Mouse (Mus musculus) gastrocnemius, adult 8-10 months (tissue): ENCODE measurements around the gene Foxn3. TPM values are rescaled to one million over a fixed set of nuclear protein-coding genes. Genes with fewer than 3 reads are reported as not detected.
"Not testable (repeated sequence)": the region's sequence is repeated elsewhere in the genome, so short reads cannot be mapped to it uniquely, and the experiment has no call there.

ENCODE experiments used
- DNase-seq, 2 experiments: peaks; one replicate each; pipeline ENCODE4 v3.0.0; 2022; ENCODE audit warnings: low spot score in 2 of 2
- total RNA-seq, 4 experiments: library from RNA; stranded (reverse); gene quantifications; 2 replicates each; pipeline ENCODE4 v1.2.4; 2022

Foxn3 gene
- total RNA-seq, 4 experiments from 2014 or later = 171 to 255 (median 210) TPM

DNA sequence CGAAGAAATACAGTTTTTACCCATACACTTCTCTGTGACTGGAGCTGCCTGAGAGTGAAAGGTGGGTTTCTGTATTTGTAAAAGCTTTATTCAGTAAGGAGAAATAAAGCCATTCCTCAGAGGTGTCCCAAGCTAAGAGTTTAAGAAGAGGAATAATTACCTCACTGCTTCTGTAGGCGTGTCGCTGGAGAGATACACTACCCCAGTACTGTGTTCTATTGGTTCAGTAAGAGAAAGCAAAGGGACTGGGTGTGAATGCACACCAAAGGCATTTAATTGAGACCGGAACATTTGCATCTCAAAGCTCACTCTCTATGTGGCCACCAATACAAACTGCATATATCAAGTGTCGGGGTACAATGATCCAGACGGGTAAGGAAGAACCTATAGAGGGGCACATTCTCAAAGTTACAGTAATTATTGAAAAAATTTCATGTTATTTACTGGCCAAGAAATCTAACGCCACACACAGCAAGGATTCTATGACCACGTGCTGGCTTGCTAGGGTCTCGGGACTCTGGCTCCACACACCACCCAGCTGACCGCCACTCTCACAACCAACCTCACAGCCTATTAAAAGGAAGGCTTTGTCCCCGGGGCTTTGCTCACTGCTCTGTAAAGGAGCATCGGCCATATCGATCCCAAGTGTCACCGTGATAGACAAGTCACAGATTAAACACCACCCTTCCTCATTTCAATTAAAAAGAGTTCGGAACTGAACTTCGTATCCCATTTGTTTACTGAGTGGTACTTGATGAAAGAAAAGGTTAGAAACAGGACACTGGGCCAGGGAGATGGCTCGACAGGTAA, 333.2 kb downstream of the Foxn3 start:
- DNase-seq = no peak

DNA sequence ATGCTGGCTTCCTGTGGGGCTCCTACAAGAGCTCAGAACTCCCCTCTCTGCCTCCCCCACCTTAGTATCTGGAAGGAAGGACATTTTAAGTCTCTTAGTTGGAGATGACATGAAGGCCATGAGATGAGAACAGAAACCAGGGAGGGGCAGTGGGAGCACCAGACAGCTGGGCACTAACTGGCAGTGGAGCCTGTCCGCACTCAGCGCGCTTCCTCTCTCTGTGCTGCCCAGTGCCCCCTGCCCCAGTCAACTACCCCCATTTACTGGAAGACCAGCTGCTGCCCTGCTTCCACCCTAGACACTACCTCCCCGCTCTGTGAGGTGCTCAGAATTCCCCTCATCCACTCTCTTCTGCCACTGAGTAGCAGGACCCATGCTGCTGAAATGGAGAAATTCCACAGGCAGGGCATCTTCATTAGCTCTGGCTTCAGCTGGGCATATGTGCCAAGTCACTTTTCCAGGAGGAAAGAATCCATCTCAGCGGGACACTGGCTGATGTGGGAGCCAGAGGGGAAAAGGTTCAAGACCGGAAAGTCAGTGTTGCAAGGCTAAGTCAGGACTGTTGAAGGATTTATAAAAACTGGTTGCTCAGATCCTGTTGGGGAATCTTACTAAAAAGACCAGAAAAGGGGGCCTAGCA, 335.9 kb downstream of the Foxn3 start:
- DNase-seq = no peak

DNA sequence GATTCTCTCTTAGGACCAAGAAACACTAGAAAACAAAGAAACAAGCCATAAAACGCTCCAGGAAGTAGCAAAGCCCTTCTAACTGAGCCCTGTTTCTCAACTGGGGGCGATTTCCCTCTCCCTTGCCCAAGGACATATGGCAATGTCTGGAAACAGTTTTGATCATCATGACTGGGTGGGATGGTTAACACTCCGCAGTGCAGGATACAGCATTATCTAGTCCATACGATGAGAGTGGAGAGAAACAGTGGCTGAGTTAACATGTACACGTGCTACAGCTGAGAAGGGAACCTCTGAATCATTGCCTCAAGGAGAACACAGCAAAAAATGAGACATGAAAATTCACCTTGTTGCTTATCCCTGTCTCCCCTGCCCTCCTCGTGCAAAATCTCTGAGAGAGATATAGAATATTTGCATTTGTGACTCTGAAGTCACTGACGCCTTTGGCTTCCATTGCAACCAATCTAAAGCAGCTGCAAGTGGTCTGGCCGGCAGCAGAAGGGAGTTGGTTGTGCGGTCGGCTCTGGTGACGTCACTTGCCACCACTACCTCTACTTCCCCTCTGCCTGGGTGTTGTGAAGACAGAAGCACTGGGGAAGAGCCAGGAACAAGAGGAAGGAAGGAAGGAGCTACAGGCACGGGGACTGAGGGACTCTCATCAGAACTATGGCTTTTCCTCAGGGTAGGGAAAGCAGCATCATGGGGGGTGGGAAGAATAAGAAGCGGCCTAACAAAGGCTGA, 338.3 kb downstream of the Foxn3 start:
- DNase-seq = no peak

DNA sequence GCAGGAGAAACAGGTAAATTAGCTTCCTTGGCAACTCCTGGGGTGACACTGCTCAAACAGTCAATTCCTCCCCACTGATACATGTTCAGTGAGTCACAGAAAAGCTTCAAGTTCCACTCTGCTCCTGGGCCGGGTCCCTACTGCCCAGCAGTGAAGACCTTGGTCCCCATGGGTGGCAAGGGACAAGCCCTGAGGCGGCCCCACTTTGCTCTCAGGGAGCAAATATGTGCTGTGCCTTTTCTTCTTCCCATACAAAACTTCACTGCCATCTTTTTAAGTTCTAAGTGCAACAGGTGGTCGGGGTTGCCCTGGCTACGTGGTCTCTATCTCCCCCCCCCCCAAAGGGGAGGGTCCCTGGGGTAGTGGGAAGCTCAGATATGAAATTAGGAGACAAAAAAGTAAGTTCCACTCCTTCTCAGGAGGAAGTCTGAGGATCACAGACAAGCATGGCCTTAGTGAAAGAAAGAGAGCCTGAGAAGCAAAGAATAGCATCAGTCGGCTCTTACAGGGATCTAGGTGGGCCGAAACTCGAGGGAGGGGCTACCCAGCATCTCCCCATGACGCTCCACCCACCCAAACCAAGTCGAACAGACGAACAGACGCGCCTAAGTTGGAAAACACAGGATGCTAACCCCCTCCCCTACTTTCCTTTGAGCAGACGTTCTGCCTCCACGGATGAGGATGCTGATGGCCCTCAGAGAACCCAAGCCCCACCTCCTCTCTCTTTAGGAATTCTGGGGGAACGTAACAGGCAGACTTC, 342.1 kb downstream of the Foxn3 start:
- DNase-seq = no peak

DNA sequence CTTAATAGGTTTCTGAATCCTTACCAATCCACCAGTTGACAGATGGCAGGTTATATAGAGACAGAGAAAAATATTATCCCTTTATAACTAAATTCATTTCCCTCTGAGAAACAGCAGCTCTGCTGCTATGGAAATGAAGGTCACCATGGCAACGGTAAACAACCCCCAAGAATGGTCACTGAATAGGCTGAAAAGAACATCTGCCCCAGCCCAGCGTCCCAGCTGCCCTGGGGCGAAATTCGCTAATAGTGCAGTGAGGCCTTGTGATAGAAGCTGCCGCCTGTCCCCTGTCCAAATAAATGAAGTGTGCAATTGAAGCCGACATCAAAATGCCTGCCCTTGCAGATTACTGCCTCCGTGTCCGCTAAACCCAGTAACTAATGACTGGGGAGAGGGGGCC, 343.0 kb downstream of the Foxn3 start:
- peak in 1 of 2 experiments; percentile 30 for DNase-seq

DNA sequence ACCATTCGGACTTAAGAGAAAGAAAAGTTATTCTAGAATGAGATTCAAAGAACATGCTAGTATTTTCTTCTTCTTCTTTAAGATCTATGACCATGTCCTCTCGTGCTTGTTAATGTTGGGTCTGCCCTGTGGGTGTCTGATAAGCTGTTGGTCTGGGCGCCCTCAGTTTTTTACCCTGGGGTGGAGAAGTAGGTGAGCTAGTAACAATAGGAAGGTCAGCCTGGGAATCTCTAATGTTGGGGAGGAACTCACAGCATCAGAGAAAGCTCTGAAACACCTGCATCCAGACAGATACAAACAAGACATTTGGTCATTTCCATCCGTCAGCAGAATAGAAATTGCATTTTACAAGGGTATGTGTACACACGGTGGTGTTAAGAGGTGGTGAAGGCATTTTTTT, 343.6 kb downstream of the Foxn3 start:
- DNase-seq = no peak

DNA sequence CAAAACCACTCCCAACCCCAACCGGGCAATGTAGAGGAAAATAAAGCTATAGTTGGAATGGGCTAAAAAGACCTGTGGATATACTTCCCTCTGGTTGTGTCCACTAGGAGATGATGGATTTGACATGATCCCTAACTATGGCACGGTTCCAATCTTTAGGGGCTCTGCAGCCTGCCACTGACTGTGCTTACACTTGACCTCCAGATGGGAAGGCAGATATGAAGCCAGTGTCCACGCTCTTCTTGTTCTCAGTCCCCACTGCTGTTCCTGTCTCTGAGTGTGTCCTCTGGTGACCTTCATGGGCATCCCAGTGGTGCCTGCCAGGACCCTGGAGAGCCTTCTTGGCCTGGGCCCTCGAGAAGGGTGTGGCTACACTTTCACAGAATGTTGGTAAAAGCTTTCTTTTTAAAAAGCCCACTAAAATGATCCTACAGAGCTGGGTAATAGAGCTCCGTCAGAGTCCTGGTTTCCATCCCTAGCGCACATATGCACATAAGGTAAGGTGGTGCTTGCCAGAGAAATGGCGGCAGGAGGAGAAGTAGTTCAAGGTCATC, 346.2 kb downstream of the Foxn3 start:
- no peak for DNase-seq

DNA sequence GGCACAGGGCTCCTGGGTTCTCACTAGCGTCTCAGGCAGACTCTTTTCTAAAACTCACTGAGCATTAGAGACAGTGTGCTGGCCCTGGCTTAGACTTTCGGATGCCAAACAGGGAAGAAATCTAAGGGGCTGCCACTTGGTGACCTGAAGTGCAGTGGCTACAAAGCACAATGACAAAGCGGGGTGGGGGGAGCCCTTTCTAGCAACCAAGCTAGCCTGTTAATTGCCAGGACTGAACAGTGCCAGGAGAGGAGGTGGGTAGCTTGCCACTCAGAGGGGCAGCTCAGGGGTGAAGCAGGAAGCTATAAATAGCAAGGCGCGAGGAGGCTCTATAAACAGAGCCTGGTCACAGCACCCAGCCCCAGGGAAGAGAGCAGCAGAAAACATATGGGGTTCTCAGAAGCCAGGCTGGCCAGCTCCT, 347.0 kb downstream of the Foxn3 start:
- peak in 1 of 2 experiments; percentile 48 for DNase-seq

DNA sequence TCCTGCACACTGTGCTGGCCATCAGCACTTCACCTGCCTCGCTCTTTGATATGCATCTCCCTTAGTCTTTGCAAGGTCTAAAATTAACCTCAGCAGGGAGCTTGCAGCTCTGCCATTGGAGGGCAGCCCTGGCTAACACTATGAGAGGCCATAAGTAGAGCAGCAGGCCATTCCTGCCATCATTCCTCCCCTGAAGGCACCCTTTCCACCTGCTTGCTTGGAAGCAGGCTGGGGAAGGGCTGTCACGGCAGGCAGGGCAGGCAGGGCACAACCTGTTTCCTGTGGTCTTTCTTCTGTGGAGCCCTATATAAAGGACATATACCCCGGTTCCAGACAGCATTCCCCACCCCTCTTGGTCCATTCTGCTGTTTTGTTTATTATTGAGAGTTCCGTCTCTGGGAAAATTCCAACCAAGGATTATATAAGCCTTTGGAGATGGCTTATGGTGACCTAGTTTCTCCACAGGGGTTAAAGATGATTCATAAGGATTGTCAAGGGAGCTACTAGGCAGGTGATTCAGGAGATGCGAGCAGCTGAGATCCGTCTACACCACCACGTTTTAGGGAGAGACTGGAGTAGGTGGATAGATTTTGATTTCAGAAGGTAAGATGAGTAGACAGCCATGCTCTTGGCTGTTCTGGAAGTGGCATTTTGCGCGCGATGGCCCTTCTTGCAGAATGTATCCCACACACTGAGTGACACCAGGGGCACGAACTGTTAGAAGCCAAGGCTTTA, 347.7 kb downstream of the Foxn3 start:
- DNase-seq = peak; percentile 47 to 60

DNA sequence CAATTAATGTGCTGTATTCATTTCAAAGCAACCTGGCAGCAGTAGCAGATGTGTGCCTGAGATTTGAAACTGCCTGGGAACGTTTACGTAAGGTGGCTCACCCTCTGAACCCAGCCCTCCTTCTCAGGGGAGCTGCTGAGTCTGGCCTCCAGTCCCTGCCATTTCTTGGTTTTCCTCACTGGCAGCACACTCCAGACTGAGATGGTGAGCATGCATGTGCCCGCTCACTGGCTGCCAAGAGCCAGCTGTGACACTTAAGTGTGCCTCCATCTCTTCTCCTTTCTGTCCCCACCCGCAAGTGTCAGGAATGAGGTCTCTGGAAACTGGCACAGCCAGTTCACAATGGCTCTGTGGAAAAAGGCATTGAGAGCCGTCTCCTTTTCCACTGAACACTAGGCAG, 349.3 kb downstream of the Foxn3 start:
- DNase-seq = peak in 1 of 2 experiments; percentile 36

DNA sequence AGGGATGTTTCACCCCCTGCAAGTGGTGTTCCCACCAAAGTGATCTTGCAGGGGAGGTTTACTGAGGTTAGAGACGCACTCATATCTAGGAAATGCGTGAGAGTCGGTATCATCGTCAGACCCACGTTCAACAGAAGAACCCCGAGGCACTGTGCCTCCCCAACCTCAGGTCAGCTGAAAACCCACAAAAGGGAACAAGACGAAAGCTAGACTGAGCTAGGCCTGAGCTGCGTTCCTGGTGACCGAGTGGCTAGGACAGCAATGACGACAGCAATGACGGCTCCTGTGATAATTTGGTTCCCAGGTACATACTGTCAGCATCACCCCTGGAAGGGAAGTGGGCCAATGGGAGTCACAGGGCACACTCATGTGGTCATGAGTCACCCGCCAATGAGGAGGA, 350.2 kb downstream of the Foxn3 start:
- DNase-seq = no peak

DNA sequence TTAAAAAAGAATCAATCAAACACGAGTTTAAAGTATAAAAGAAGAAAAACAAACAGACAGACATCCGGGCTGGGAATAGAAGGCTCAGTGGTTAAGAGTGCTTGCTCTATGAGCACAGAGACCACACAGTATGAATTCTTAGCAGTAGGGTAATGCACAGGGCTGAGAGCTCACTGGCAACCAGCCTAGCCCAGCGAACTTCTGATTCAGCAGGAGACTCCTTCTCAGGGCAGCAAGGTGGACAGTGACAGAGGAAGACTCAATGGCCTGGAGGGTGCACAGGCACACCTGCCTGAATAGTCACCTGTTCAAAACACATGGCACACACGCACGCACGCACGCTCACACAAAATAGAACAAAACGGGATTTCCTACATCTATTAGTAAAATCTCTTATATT, 353.6 kb downstream of the Foxn3 start:
- DNase-seq = no peak

DNA sequence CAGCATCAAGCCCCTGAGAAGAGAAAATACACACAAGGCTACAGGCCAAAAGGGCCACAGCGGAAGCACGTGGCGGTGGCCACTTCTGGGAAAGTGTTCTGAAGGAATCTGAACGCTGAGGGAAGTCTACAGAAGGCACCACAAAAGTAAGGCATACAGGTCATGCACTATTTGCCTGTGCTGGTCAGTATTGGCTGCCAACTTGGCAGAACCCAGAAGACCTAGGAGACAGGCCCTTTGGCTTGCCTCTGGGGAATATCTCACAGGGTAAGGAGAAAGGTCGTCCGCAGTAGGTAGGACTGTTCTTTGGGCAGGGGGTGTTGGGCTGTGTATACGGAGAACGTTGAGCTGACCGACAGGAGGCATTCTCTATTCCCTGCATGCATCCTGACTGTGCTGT, 355.1 kb downstream of the Foxn3 start:
- DNase-seq = no peak

DNA sequence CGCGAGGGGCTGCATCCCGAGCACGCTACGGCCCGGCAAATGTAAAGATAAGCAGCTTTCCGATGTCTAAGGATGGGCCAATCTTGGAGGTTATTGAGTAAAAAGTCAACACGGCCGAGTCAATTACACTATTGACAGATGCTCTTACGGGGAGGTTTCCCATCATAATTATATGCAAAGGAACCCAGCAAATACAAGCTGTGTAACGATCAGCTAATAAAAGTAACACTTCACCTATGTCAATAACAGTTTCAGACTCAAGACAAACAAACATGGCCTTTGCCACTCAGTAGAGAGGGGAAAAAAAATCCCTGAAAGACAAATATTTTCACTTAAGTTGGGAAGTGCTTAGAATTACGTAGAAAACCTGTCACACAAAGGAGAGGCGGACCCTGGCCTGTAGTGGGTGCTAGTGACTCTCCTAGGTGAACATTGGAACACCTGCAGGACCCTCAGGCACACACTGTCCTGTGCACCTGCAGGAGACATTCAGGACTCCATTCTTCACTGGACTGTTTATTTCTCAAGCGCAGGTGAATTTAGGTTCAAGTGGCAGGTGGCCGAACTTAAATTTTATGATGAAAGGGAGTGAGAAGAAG, 356.3 kb downstream of the Foxn3 start:
- DNase-seq = no peak

DNA sequence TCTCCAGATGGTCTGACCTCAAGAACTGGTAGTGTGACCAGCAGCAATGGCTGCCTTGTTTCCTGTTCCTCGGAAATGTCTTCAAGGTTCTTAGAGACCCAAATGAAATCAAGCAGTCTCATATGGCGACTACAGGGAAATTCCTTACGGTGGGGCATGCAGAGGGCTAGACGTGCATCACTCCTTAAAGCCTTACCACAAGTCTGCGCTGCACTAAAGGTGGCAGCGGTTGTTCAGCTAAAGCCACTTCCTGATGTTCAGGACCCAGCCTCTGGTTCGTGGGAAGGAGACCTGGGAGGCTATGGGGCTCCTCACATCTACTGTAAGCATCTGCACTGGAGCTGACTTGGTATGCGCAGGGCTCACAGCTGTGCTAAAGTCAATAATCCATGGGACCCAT, 357.6 kb downstream of the Foxn3 start:
- no peak for DNase-seq

DNA sequence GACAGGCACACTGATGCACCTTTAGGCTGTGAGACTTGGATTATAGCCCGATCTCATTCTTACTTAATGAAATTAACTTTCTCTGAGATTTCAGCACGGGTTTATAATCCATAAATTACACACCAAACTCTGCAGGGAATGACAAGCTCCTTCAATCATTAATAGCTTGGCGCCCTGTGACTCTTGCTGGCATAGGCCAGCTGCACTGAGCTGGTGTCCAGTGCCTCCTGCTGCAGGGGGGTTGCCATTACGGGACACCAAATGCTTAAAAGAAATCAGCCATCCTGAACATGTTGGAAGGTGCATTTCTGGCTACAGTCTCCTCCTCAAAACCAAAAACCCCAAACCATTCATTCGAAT, 364.3 kb downstream of the Foxn3 start:
- no peak for DNase-seq

DNA sequence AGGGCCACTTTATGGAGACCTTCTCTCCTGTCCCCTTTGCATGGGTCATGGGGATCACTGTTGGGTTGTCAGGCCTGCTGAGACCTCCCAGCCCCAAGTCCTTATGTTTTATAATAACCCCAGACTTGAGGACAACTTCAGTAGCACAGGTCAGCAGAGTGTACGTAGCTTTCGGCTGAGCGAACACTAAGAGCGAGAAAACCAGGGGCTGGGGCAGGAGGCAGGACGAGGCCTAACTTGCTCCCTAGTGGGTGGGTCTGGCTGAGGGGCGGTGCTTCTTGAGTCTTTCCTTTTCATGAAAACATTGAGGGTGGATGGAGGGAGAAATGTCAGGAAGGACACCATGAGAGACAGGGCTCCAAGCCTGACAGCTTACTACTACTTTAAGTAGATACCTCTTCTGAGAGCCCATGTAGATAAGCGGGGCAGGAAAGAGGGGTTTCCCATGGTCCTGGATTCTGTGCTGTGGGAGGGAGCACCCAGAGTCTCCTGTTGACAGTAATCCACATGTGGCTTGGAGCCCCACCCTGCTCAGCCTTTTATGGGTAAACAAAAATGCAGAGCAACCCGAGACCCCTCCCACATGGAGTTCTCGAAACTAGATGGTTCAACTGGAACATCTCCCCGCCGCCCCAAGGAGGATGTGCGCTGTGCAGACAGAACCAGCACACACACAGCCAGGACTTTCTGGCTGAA, 364.8 kb downstream of the Foxn3 start:
- no peak for DNase-seq

DNA sequence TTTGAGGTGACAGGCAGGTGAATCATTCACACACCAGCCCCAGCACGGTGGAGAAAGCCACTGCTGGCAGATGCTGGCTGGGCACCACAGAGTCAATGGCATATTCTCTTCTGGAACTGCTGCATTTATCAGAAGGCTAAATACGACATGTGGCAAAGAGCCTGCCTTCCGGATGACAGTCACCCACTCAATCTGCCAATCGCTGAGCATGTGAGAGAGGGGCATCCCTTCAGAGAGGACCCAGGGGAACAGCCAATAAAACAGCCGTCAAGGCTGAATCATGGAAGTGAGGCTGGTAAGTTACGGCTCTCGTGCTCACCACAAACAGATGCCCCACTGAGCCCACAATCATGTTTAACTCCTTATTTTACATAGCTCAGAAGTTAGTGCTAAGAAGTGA, 366.4 kb downstream of the Foxn3 start:
- DNase-seq = no peak

DNA sequence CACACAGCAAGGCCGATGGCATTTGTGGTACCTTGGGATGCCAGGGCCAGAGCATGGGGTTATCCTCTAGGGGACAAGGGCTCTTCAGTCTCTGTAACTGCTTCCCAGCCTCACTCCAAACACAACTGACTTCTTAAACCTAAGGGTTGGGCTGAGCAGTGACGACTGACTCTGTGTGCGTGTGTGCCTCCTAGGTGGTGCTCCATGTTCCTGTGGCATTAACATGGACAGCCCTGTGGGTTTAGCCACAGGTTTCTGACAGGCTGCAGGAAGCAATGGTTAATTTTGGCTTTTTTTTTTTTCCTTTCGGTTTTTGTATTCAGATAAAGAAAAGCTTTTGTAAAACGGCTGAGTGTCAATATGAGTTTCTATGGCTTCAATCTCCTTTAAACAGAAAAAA, 367.7 kb downstream of the Foxn3 start:
- no peak for DNase-seq

DNA sequence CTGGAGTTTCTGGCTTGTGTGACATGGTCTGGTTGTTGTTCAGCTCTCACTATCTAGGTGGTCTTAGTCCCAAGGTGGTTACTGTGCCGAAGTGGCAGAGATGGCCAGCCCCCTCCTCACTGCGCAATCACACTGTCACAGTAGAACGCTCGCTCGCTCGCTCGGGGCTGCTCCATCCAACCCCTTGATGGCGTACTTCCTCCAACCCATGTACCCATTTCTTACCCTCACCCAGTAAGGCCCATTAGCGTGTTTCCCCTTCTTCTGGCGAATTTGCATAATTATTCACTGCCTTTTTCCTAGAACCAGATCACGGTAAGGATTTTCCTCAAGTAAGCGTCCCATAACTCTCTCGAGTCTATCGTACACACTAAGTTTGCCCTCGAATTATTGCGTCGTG, 369.3 kb downstream of the Foxn3 start:
- not testable (repeated sequence) for DNase-seq
